Mouse (Mus musculus) stomach, postnatal 0 days (tissue): Measurements from ENCODE around the gene Smndc1.

ENCODE experiments used
- CTCF ChIP-seq: IDR thresholded peaks from 2 replicates; pipeline ENCODE4 v1.5.1; 2016; ENCODE audit warnings: antibody characterized with exemption, low read depth, mild to moderate bottlenecking, moderate library complexity
- EP300 ChIP-seq: optimal IDR thresholded peaks from 2 replicates; pipeline ENCODE3; 2016; ENCODE audit warnings: antibody characterized with exemption

GRCm38 (mm10) chr19:53369469-53370043, 20.8 kb downstream of the Smndc1 start:
- TF ChIP-seq CTCF (peak; percentile 92), EP300 (no peak)
